Mouse (Mus musculus) intestine, embryonic 14.5 days (tissue): ENCODE results near the gene Arhgap27. TPM values are rescaled to one million over a fixed set of nuclear protein-coding genes. Genes with fewer than 3 reads are reported as not detected.

Experiments used
- ATAC-seq: fragments of 200-750 bp; cut with Nextera tagmentation; replicated peaks from 2 replicates; pipeline ENCODE4 v1.8.0; 2017; ENCODE audit warnings: low read depth, moderate number of reproducible peaks, moderate TSS enrichment, moderate library complexity; ENCODE audit not compliant: low FRiP score, low TSS enrichment
- DNase-seq: peaks from one replicate; pipeline ENCODE4 v3.0.0-alpha.2; 2018; ENCODE audit warnings: low spot score
- H3K27ac ChIP-seq: fragments of 300-500 bp; sonication (generic); 2 replicates; pipeline ENCODE4 v1.5.1; 2014; ENCODE audit warnings: low read depth, mild to moderate bottlenecking, control low read depth
- H3K27me3 ChIP-seq: fragments of 300-500 bp; sonication (generic); replicated peaks from 2 replicates; pipeline ENCODE4 v1.6.1; 2014; ENCODE audit warnings: low read length, control low read depth; ENCODE audit not compliant: control insufficient read depth, insufficient read depth
- H3K36me3 ChIP-seq: fragments of 300-500 bp; sonication (generic); 2 replicates; pipeline ENCODE4 v1.6.1; 2014; ENCODE audit warnings: low read length, control low read depth; ENCODE audit not compliant: control insufficient read depth, insufficient read depth
- H3K4me1 ChIP-seq: fragments of 300-500 bp; sonication (generic); replicated peaks from 2 replicates; pipeline ENCODE4 v1.6.1; 2014; ENCODE audit warnings: low read length, control low read depth, mixed read lengths; ENCODE audit not compliant: control insufficient read depth, insufficient read depth
- H3K4me2 ChIP-seq: fragments of 300-500 bp; sonication (generic); 2 replicates; pipeline ENCODE4 v1.6.1; 2014; ENCODE audit warnings: low read length
- H3K4me3 ChIP-seq: fragments of 300-500 bp; sonication (generic); 2 replicates; pipeline ENCODE4 v1.5.1; 2014; ENCODE audit warnings: low read depth, low read length, control low read depth, mixed read lengths
- H3K9ac ChIP-seq: fragments of 300-500 bp; sonication (generic); 2 replicates; pipeline ENCODE4 v1.6.1; 2014; ENCODE audit warnings: mild to moderate bottlenecking, low read length
- H3K9me3 ChIP-seq: fragments of 300-500 bp; sonication (generic); 2 replicates; pipeline ENCODE4 v1.6.1; 2016; ENCODE audit warnings: low read length, control low read depth; ENCODE audit not compliant: control insufficient read depth
- WGBS: fragments of 180-500 bp; shearing (Covaris S2); extraction: QIAGEN DNeasy Blood & Tissue Kit; methylation state at CpG from one replicate; pipeline ENCODE4 v1.1.7; 2014; 5-methylcytosine and 5-hydroxymethylcytosine counted together
- polyA plus RNA-seq: library from polyadenylated mRNA; unstranded; fragments of >200 nt; fragmentation: Nextera tagmentation; extraction: Ambion mirVana; gene quantifications from 2 replicates; pipeline ENCODE4 v1.2.1, GENCODE M21; 2014

Arhgap27 gene
- polyA plus RNA-seq, 1 experiment from 2014 or later, result 24.8 TPM

GRCm38 (mm10) chr11:103346236-103346635 lies 17.3 kb downstream of the Arhgap27 start:
- 56% methylated on average over 7 of the region's 7 CpGs for WGBS
- Histone ChIP-seq H3K9ac (peak overlapping the region; percentile 8; the same call in 1 of the 2 replicates), H3K9me3 (no peaks in the 10 kb centered on the region)

DNA sequence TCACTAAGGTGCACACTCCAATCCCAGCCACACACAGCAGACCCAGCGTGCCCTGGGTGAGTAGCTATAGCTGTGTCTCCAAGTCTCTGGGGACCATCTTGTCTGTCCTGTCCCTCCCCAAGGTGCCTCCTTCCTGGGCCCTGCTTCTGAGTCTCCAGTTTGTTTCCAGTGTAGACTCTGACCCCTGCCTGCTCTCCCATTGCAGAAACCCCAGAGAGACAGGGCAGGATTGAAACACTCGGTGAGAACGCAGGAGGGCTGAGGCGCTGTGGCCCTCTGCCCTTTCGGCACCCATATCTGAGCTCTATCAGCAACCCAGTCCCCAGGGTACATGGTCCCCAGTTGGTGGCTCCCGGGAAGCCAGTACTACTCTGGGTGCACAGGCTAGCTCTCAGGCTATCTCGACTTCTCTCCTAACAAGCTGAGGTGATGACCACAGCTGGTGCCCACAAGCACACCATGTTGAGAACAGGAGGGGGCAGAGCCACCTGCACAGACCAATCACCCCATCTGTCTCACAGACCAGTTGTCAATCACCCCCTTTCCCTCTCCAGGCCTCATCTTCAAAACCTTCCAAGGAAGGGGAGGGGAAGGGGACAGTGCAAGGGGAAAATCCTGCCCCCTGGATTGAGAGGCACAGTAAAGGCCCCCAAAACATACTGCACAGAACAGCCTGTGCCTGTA lies 17.9 kb downstream of the Arhgap27 start:
- Histone ChIP-seq H3K27ac (peak overlapping the region; percentile 58), H3K9ac (no peak overlapping the region), H3K27me3 (no peaks in the 10 kb centered on the region), H3K9me3 (no peaks in the 10 kb centered on the region), H3K36me3 (no peaks in the 10 kb centered on the region), H3K4me1 (0 out of 2 replicates have a peak, but pooled peaks cover 6% of the 10 kb centered on the region), H3K4me2 (0 out of 2 replicates have a peak overlapping the region, but pooled peaks have one; percentile 9), H3K4me3 (no peak overlapping the region)
- ATAC-seq (no peak), DNase-seq (no peak)
- WGBS, result 80% methylated on average over 7 of the region's 7 CpGs

More at GRCm38 (mm10) chr11:103346236-103346635, 17.3 kb downstream of the Arhgap27 start:
- Histone ChIP-seq H3K36me3 (no peaks in the 10 kb centered on the region), H3K4me3 (no peak overlapping the region), H3K27me3 (no peaks in the 10 kb centered on the region), H3K4me2 (peak overlapping the region; percentile 5; the same call in 1 of the 2 replicates), H3K4me1 (0 out of 2 replicates have a peak, but pooled peaks cover 3% of the 10 kb centered on the region), H3K27ac (peak overlapping the region; percentile 58)
- DNase-seq (no peak), ATAC-seq (peak; percentile 63; the same call in 1 of the 2 replicates)

- Histone ChIP-seq H3K4me2 (no peak overlapping the region), H3K36me3 (no peaks in the 10 kb centered on the region), H3K4me3 (no peak overlapping the region), H3K27me3 (no peaks in the 10 kb centered on the region), H3K9ac (no peak overlapping the region), H3K4me1 (peaks cover 14% of the 10 kb centered on the region), H3K27ac (no peak overlapping the region), H3K9me3 (no peaks in the 10 kb centered on the region)
- no peak for DNase-seq
- WGBS, result 69% methylated on average over 19 of the region's 19 CpGs
- ATAC-seq, result no peak
Observed at GRCm38 (mm10) chr11:103344494-103345332, 18.8 kb downstream of the Arhgap27 start.

GRCm38 (mm10) chr11:103343881-103344280 lies 19.6 kb downstream of the Arhgap27 start:
- ATAC-seq, result no peak
- H3K4me3 ChIP-seq, result no peak overlapping the region
- H3K36me3 ChIP-seq, result no peaks in the 10 kb centered on the region
- H3K9ac ChIP-seq, result no peak overlapping the region
- H3K27me3 ChIP-seq, result no peaks in the 10 kb centered on the region
- H3K9me3 ChIP-seq, result no peaks in the 10 kb centered on the region
- 79% methylated on average over 1 of the region's 1 CpGs for WGBS
- H3K4me1 ChIP-seq, result peaks cover 19% of the 10 kb centered on the region
- DNase-seq, result no peak
- H3K4me2 ChIP-seq, result no peak overlapping the region
- H3K27ac ChIP-seq, result no peak overlapping the region

DNA sequence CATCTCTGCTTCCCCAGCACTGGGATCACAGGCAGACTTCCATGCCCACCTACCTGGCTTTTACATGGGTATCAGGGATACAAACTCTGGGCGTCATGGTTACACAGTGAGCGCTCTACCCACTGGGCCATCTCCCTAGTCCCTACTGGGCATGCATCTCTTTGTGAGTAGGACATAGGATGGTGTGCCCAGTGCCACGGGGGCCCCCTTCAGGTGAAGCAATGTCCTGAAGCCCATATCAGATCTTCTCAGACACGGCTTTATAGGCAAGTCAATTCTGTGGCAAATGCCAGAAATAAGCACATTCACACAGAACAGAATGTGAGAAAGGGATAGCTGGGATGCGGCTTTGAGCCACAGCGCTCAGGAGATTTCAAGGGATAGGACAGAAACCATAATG lies 20.4 kb downstream of the Arhgap27 start:
- H3K4me2 ChIP-seq, result no peak overlapping the region
- 90% methylated on average over 6 of the region's 6 CpGs for WGBS
- no peak overlapping the region for H3K27ac ChIP-seq
- DNase-seq (no peak), ATAC-seq (no peak)
- H3K36me3 ChIP-seq, result no peaks in the 10 kb centered on the region
- H3K9me3 ChIP-seq, result no peaks in the 10 kb centered on the region
- no peak overlapping the region for H3K4me3 ChIP-seq
- H3K27me3 ChIP-seq, result no peaks in the 10 kb centered on the region
- H3K9ac ChIP-seq, result no peak overlapping the region
- peaks cover 19% of the 10 kb centered on the region for H3K4me1 ChIP-seq

GRCm38 (mm10) chr11:103340677-103341076 lies 22.8 kb downstream of the Arhgap27 start:
- Histone ChIP-seq H3K4me2 (peak overlapping the region; percentile 57), H3K4me3 (peak overlapping the region; percentile 17; the same call in 1 of the 2 replicates), H3K4me1 (peaks cover 17% of the 10 kb centered on the region), H3K36me3 (0 out of 2 replicates have a peak, but pooled peaks cover 3% of the 10 kb centered on the region), H3K9me3 (no peaks in the 10 kb centered on the region), H3K9ac (peak overlapping the region; percentile 45; the same call in 1 of the 2 replicates), H3K27ac (peak overlapping the region; percentile 90), H3K27me3 (no peaks in the 10 kb centered on the region)
- DNase-seq (peak; percentile 74), ATAC-seq (peak; percentile 75)
- WGBS, result 18% methylated on average over 7 of the region's 7 CpGs

DNA sequence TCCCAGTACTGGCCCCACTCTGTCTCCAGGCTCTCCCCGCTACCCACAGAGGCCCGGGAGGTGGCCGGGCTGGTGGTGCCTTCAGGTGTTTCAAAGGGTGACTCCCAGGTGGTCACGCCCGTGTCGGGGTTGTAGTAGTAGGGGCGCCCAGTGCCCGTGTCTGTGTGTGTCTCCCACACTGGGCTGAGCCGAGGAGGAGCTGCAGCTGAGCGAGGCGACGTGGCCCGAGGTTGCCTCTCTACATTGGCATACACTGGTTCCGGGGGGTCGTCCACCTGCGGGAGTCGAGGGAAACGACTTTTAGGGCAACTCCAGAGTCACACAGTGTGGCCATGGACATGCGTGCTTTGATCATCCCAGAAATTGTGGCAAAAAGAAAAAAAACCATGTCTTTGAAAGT lies 23.4 kb downstream of the Arhgap27 start:
- peak overlapping the region; percentile 57 for H3K4me2 ChIP-seq
- H3K4me3 ChIP-seq, result peak overlapping the region; percentile 17
- H3K9me3 ChIP-seq, result no peaks in the 10 kb centered on the region
- H3K27ac ChIP-seq, result peak overlapping the region; percentile 90
- ATAC-seq (peak; percentile 42), DNase-seq (peak; percentile 78)
- 0 out of 2 replicates have a peak, but pooled peaks cover 3% of the 10 kb centered on the region for H3K36me3 ChIP-seq
- peaks cover 16% of the 10 kb centered on the region for H3K4me1 ChIP-seq
- peak overlapping the region; percentile 45 for H3K9ac ChIP-seq
- no peaks in the 10 kb centered on the region for H3K27me3 ChIP-seq
- 43% methylated on average over 19 of the region's 19 CpGs for WGBS

- Histone ChIP-seq H3K27me3 (no peaks in the 10 kb centered on the region), H3K4me2 (peak overlapping the region; percentile 57), H3K36me3 (0 out of 2 replicates have a peak, but pooled peaks cover 3% of the 10 kb centered on the region), H3K9me3 (no peaks in the 10 kb centered on the region), H3K9ac (peak overlapping the region; percentile 45), H3K4me3 (peak overlapping the region; percentile 17), H3K27ac (peak overlapping the region; percentile 90), H3K4me1 (peaks cover 16% of the 10 kb centered on the region)
- 36% methylated on average over 18 of the region's 19 CpGs for WGBS
- ATAC-seq (peak; percentile 78), DNase-seq (peak; percentile 63)
Observed at GRCm38 (mm10) chr11:103339414-103340119, 23.9 kb downstream of the Arhgap27 start.
